Mouse (Mus musculus): ENCODE measurements around the gene Polr1e. TPM values are rescaled to one million over a fixed set of nuclear protein-coding genes. Genes with fewer than 3 reads are reported as not detected.

Polr1e gene
- polyA plus RNA-seq, 1 experiment from 2014 or later, result 30.3 TPM

GRCm38 (mm10) chr4:45084895-45085290 is 66.5 kb downstream of the Polr1e start:
- H3K4me3 ChIP-seq (replicated peaks), result peak overlapping the region; percentile 92
- H3K27ac ChIP-seq, result peak overlapping the region; percentile 44
- peak overlapping the region; percentile 51 for H3K9ac ChIP-seq
- no peak for ATAC-seq (ENCODE audit: low read depth)
- peak overlapping the region; percentile 100 for H3K4me2 ChIP-seq
- no peaks in the 10 kb centered on the region for H3K36me3 ChIP-seq
- 47% methylated on average over 8 of the region's 8 CpGs for WGBS (ENCODE audit: insufficient replicate concordance)
- no peaks in the 10 kb centered on the region for H3K27me3 ChIP-seq
- no peak for DNase-seq
- no peaks in the 10 kb centered on the region for H3K9me3 ChIP-seq (replicated peaks)
- peaks cover 61% of the 10 kb centered on the region for H3K4me1 ChIP-seq (replicated peaks)

Other genes with a start within 250 kb of the Polr1e start
- gene Grhpr, start 37.2 kb upstream of the Polr1e start, polyA plus RNA-seq (2015; fragmentation: Nextera tagmentation; extraction: Ambion mirVana), result 92.2 and 95.0 TPM in 2 replicates
- gene Zbtb5, start 6.2 kb upstream of the Polr1e start, polyA plus RNA-seq (2015; fragmentation: Nextera tagmentation; extraction: Ambion mirVana), result 5.2 and 6.6 TPM in 2 replicates
- gene Fbxo10, start 66.0 kb downstream of the Polr1e start, polyA plus RNA-seq (2015; fragmentation: Nextera tagmentation; extraction: Ambion mirVana), result 3.9 and 4.5 TPM in 2 replicates
- gene Tomm5, start 89.5 kb downstream of the Polr1e start, polyA plus RNA-seq (2015; fragmentation: Nextera tagmentation; extraction: Ambion mirVana), result 259 and 263 TPM in 2 replicates
- 0.22 and 0.28 TPM in 2 replicates for gene Frmpd1, start 166.3 kb downstream of the Polr1e start, polyA plus RNA-seq (2015; fragmentation: Nextera tagmentation; extraction: Ambion mirVana)

All from liver, embryonic 13.5 days (tissue).